Mouse (Mus musculus): ENCODE results near the gene 2010111I01Rik.
A peak's percentile ranks its signal among the peaks of the same experiment; 100 is the strongest.

Gene 2010111I01Rik

GRCm38 (mm10) chr13:63245812-63246211, 281.1 kb downstream of the 2010111I01Rik start:
- no peak for DNase-seq (ENCODE audit: low spot score)

GRCm38 (mm10) chr13:63246332-63246940, 281.7 kb downstream of the 2010111I01Rik start:
- DNase-seq (ENCODE audit: low spot score) = no peak

- no peak for DNase-seq (ENCODE audit: low spot score)
Observed at GRCm38 (mm10) chr13:63247041-63247440, 282.3 kb downstream of the 2010111I01Rik start.

GRCm38 (mm10) chr13:63247631-63248030, 282.9 kb downstream of the 2010111I01Rik start:
- DNase-seq (ENCODE audit: low spot score) = no peak

- DNase-seq (ENCODE audit: low spot score) = no peak
Observed at GRCm38 (mm10) chr13:63248318-63248717, 283.6 kb downstream of the 2010111I01Rik start.

- DNase-seq (ENCODE audit: low spot score) = no peak
Observed at GRCm38 (mm10) chr13:63249171-63249570, 284.5 kb downstream of the 2010111I01Rik start.

- DNase-seq (ENCODE audit: low spot score) = peak; percentile 25
Observed at GRCm38 (mm10) chr13:63249741-63250431, 285.2 kb downstream of the 2010111I01Rik start.

GRCm38 (mm10) chr13:63250441-63250980, 285.8 kb downstream of the 2010111I01Rik start:
- DNase-seq (ENCODE audit: low spot score) = no peak

GRCm38 (mm10) chr13:63251118-63251889, 286.6 kb downstream of the 2010111I01Rik start:
- no peak for DNase-seq (ENCODE audit: low spot score)

GRCm38 (mm10) chr13:63252295-63253010, 287.8 kb downstream of the 2010111I01Rik start:
- DNase-seq (ENCODE audit: low spot score) = no peak

GRCm38 (mm10) chr13:63253147-63253546, 288.5 kb downstream of the 2010111I01Rik start:
- DNase-seq (ENCODE audit: low spot score) = no peak

GRCm38 (mm10) chr13:63253886-63254636, 289.4 kb downstream of the 2010111I01Rik start:
- DNase-seq (ENCODE audit: low spot score) = no peak

- no peak for DNase-seq (ENCODE audit: low spot score)
Observed at GRCm38 (mm10) chr13:63255519-63256011, 290.9 kb downstream of the 2010111I01Rik start.

GRCm38 (mm10) chr13:63256146-63256545, 291.5 kb downstream of the 2010111I01Rik start:
- DNase-seq (ENCODE audit: low spot score) = no peak

- DNase-seq (ENCODE audit: low spot score) = no peak
Observed at GRCm38 (mm10) chr13:63256807-63257206, 292.1 kb downstream of the 2010111I01Rik start.

- DNase-seq (ENCODE audit: low spot score) = no peak
Observed at GRCm38 (mm10) chr13:63258167-63258582, 293.5 kb downstream of the 2010111I01Rik start.

GRCm38 (mm10) chr13:63258671-63259070, 294.0 kb downstream of the 2010111I01Rik start:
- no peak for DNase-seq (ENCODE audit: low spot score)

GRCm38 (mm10) chr13:63260133-63260532, 295.4 kb downstream of the 2010111I01Rik start:
- no peak for DNase-seq (ENCODE audit: low spot score)

- peak; percentile 79 for DNase-seq (ENCODE audit: low spot score)
Observed at GRCm38 (mm10) chr13:63260753-63261631, 296.3 kb downstream of the 2010111I01Rik start.

- no peak for DNase-seq (ENCODE audit: low spot score)
Observed at GRCm38 (mm10) chr13:63261676-63262075, 297.0 kb downstream of the 2010111I01Rik start.

All from T-cell, adult 2 months (primary cell).